Mouse (Mus musculus): ENCODE results near the gene Vmn1r12. TPM values are rescaled to one million over a fixed set of nuclear protein-coding genes. Genes with fewer than 3 reads are reported as not detected.
"Not testable (repeated sequence)": the region's sequence is repeated elsewhere in the genome, so short reads cannot be mapped to it uniquely, and the experiment has no call there.

The Vmn1r12 gene
- not detected in 2 replicates for polyA plus RNA-seq (2015; fragmentation: Nextera tagmentation; extraction: Ambion mirVana)

GRCm38 (mm10) chr6:57156619-57157018 is at the start of gene Vmn1r12:
TSS of gene Vmn1r12 (plus strand) at chr6:57156919.
- H3K36me3 ChIP-seq (ENCODE audit: control insufficient read depth, insufficient read depth) = no peaks in the 10 kb centered on the region
- no peaks in the 10 kb centered on the region for H3K4me1 ChIP-seq (replicated peaks; ENCODE audit: control insufficient read depth, insufficient read depth, low read length)
- H3K4me2 ChIP-seq (ENCODE audit: low read length) = no peak within 1 kb of the TSS
- no peak within 1 kb of the TSS for H3K4me3 ChIP-seq (replicated peaks; ENCODE audit: low read length)
- H3K27me3 ChIP-seq (replicated peaks; ENCODE audit: control insufficient read depth, insufficient read depth, low read length) = no peaks in the 10 kb centered on the region
- WGBS = 88% methylated on average over 2 of the region's 2 CpGs
- ATAC-seq = no peak
- H3K27ac ChIP-seq (ENCODE audit: low read length) = no peak within 1 kb of the TSS
- H3K9ac ChIP-seq (replicated peaks; ENCODE audit: low read depth, low read length) = no peak within 1 kb of the TSS
- H3K9me3 ChIP-seq (ENCODE audit: control insufficient read depth, low read length) = no peaks in the 10 kb centered on the region

GRCm38 (mm10) chr6:57109154-57109553 is 47.6 kb upstream of the Vmn1r12 start, which contains the start of gene Vmn1r10:
TSS of gene Vmn1r10 (plus strand) at chr6:57109454.
- ATAC-seq = no peak
- no peaks in the 10 kb centered on the region for H3K27me3 ChIP-seq (replicated peaks; ENCODE audit: control insufficient read depth, insufficient read depth, low read length)
- no peak within 1 kb of the TSS for H3K4me3 ChIP-seq (replicated peaks; ENCODE audit: low read length)
- no peak within 1 kb of the TSS for H3K9ac ChIP-seq (replicated peaks; ENCODE audit: low read depth, low read length)
- no peaks in the 10 kb centered on the region for H3K4me1 ChIP-seq (replicated peaks; ENCODE audit: control insufficient read depth, insufficient read depth, low read length)
- WGBS = 83% methylated on average over 3 of the region's 3 CpGs
- H3K27ac ChIP-seq (ENCODE audit: low read length) = no peak within 1 kb of the TSS
- H3K4me2 ChIP-seq (ENCODE audit: low read length) = no peak within 1 kb of the TSS
- H3K9me3 ChIP-seq (ENCODE audit: control insufficient read depth, low read length) = no peaks in the 10 kb centered on the region
- no peaks in the 10 kb centered on the region for H3K36me3 ChIP-seq (ENCODE audit: control insufficient read depth, insufficient read depth)

GRCm38 (mm10) chr6:57133155-57133554 is 23.6 kb upstream of the Vmn1r12 start, which contains the start of gene Vmn1r11:
TSS of gene Vmn1r11 (plus strand) at chr6:57133455.
- 78% methylated on average over 1 of the region's 1 CpGs for WGBS
- H3K4me3 ChIP-seq (replicated peaks; ENCODE audit: low read length) = no peak within 1 kb of the TSS
- no peak within 1 kb of the TSS for H3K4me2 ChIP-seq (ENCODE audit: low read length)
- H3K36me3 ChIP-seq (ENCODE audit: control insufficient read depth, insufficient read depth) = no peaks in the 10 kb centered on the region
- no peaks in the 10 kb centered on the region for H3K4me1 ChIP-seq (replicated peaks; ENCODE audit: control insufficient read depth, insufficient read depth, low read length)
- no peak for ATAC-seq
- no peak within 1 kb of the TSS for H3K27ac ChIP-seq (ENCODE audit: low read length)
- H3K9me3 ChIP-seq (ENCODE audit: control insufficient read depth, low read length) = no peaks in the 10 kb centered on the region
- no peak within 1 kb of the TSS for H3K9ac ChIP-seq (replicated peaks; ENCODE audit: low read depth, low read length)
- H3K27me3 ChIP-seq (replicated peaks; ENCODE audit: control insufficient read depth, insufficient read depth, low read length) = no peaks in the 10 kb centered on the region

- not testable (repeated sequence) for H3K4me1 ChIP-seq (replicated peaks; ENCODE audit: control insufficient read depth, insufficient read depth, low read length); H3K27me3 ChIP-seq (replicated peaks; ENCODE audit: control insufficient read depth, insufficient read depth, low read length); H3K4me3 ChIP-seq (replicated peaks; ENCODE audit: low read length); H3K4me2 ChIP-seq (ENCODE audit: low read length); H3K9me3 ChIP-seq (ENCODE audit: control insufficient read depth, low read length); H3K36me3 ChIP-seq (ENCODE audit: control insufficient read depth, insufficient read depth); H3K9ac ChIP-seq (replicated peaks; ENCODE audit: low read depth, low read length); H3K27ac ChIP-seq (ENCODE audit: low read length); ATAC-seq
- 43% methylated on average over 3 of the region's 3 CpGs for WGBS
Measured at GRCm38 (mm10) chr6:57190016-57190415, 33.3 kb downstream of the Vmn1r12 start.

GRCm38 (mm10) chr6:57202990-57203389 is 46.3 kb downstream of the Vmn1r12 start, which contains the start of gene Vmn1r13:
TSS of gene Vmn1r13 (plus strand) at chr6:57203290.
- not testable (repeated sequence) for H3K4me2 ChIP-seq (ENCODE audit: low read length); H3K27me3 ChIP-seq (replicated peaks; ENCODE audit: control insufficient read depth, insufficient read depth, low read length); ATAC-seq; H3K36me3 ChIP-seq (ENCODE audit: control insufficient read depth, insufficient read depth); H3K4me3 ChIP-seq (replicated peaks; ENCODE audit: low read length); H3K4me1 ChIP-seq (replicated peaks; ENCODE audit: control insufficient read depth, insufficient read depth, low read length); H3K9ac ChIP-seq (replicated peaks; ENCODE audit: low read depth, low read length); H3K9me3 ChIP-seq (ENCODE audit: control insufficient read depth, low read length); H3K27ac ChIP-seq (ENCODE audit: low read length)
- WGBS = 90% methylated on average over 1 of the region's 1 CpGs

Other genes with a start within 250 kb of the Vmn1r12 start
- 166 and 178 TPM in 2 replicates for gene Nt5c3, start 233.0 kb upstream of the Vmn1r12 start, polyA plus RNA-seq (2015; fragmentation: Nextera tagmentation; extraction: Ambion mirVana)
- gene Vmn1r4, start 232.9 kb upstream of the Vmn1r12 start, polyA plus RNA-seq (2015; fragmentation: Nextera tagmentation; extraction: Ambion mirVana) = 0.42 and 0.46 TPM in 2 replicates
- not detected in 2 replicates for gene Vmn1r5, start 186.6 kb upstream of the Vmn1r12 start, polyA plus RNA-seq (2015; fragmentation: Nextera tagmentation; extraction: Ambion mirVana)
- not detected in 2 replicates for gene Vmn1r6, start 159.7 kb upstream of the Vmn1r12 start, polyA plus RNA-seq (2015; fragmentation: Nextera tagmentation; extraction: Ambion mirVana)
- gene Vmn1r7, start 131.6 kb upstream of the Vmn1r12 start, polyA plus RNA-seq (2015; fragmentation: Nextera tagmentation; extraction: Ambion mirVana) = not detected in 2 replicates
- not detected in 2 replicates for gene Vmn1r8, start 124.6 kb upstream of the Vmn1r12 start, polyA plus RNA-seq (2015; fragmentation: Nextera tagmentation; extraction: Ambion mirVana)
- gene Vmn1r9, start 90.1 kb upstream of the Vmn1r12 start, polyA plus RNA-seq (2015; fragmentation: Nextera tagmentation; extraction: Ambion mirVana) = not detected in 2 replicates
- gene Vmn1r10, start 47.5 kb upstream of the Vmn1r12 start, polyA plus RNA-seq (2015; fragmentation: Nextera tagmentation; extraction: Ambion mirVana) = not detected in 2 replicates
- gene Vmn1r11, start 23.5 kb upstream of the Vmn1r12 start, polyA plus RNA-seq (2015; fragmentation: Nextera tagmentation; extraction: Ambion mirVana) = not detected in 2 replicates
- not detected in 2 replicates for gene Vmn1r13, start 46.4 kb downstream of the Vmn1r12 start, polyA plus RNA-seq (2015; fragmentation: Nextera tagmentation; extraction: Ambion mirVana)
- gene Vmn1r14, start 74.8 kb downstream of the Vmn1r12 start, polyA plus RNA-seq (2015; fragmentation: Nextera tagmentation; extraction: Ambion mirVana) = not detected in 2 replicates
- gene Vmn1r15, start 101.0 kb downstream of the Vmn1r12 start, polyA plus RNA-seq (2015; fragmentation: Nextera tagmentation; extraction: Ambion mirVana) = not detected in 2 replicates
- gene Vmn1r16, start 172.6 kb downstream of the Vmn1r12 start, polyA plus RNA-seq (2015; fragmentation: Nextera tagmentation; extraction: Ambion mirVana) = not detected in 2 replicates
- not detected in 2 replicates for gene Vmn1r17, start 206.8 kb downstream of the Vmn1r12 start, polyA plus RNA-seq (2015; fragmentation: Nextera tagmentation; extraction: Ambion mirVana)
- not detected in 2 replicates for gene Vmn1r18, start 238.9 kb downstream of the Vmn1r12 start, polyA plus RNA-seq (2015; fragmentation: Nextera tagmentation; extraction: Ambion mirVana)
- not detected in 2 replicates for gene Vmn1r19, start 246.9 kb downstream of the Vmn1r12 start, polyA plus RNA-seq (2015; fragmentation: Nextera tagmentation; extraction: Ambion mirVana)